Mouse (Mus musculus) 3T3-L1 (cell line): Measurements from ENCODE around the gene Rufy2.

ENCODE experiments used
- DNase-seq: peaks from one replicate; pipeline ENCODE4 v3.0.0-alpha.2; 2015; ENCODE audit warnings: low read depth, low spot score

Gene Rufy2

GRCm38 (mm10) chr10:62980039-62980954, at the start of gene Rufy2:
Rufy2 (plus strand) TSS chr10:62980223.
- DNase-seq = peak; percentile 77

DNA sequence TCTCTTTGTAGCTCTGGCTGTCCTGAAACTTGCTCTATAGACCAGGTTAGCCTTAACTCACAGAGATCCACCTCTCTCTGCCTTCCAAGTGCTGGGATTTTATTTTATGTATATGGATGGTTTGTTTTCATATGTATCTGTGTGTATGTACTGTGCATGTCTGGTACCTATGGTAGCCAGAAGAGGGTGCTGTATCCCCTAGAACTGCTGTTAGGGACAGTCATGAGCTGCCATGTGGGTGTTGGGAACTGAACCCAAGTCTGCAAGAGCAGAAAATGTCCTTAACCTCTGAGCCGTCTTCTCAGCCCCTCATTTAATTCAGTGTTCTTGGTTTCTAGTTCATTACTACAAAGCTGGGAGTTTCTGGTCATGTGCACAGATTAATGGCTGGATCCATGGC, 47.6 kb upstream of the Rufy2 start:
- no peak for DNase-seq

DNA sequence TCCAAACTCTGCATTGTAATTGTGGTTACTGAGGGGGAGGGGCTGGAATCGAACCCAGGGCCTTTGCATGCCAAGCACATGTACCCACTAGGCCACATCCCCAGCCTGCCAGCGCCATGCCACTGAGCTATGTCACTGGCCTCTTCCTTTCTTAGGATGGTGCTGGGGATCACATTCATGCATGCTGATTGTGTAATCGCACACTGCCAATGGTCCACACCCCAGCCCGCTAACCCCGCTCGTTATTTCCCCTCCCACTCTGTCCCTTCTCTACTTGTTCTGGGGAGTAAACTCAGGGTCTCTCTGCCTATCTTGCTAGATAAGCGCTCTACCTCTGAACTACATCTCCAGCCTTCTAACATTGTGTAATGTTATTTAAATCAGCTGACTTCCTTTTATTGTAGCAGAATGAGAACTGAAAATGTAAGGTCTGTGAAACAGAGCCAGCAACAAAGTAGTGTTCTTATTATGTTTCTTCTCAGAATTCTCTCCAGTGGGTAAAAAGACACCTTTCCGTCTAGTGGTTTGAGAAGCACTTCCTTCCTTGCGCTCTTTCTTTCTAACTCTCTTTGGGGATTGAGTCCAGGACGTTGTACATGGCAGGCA, 34.9 kb upstream of the Rufy2 start:
- DNase-seq = no peak

- peak; percentile 75 for DNase-seq
These were observed 33.1 kb upstream of the Rufy2 start, which contains the start of gene Dna2 for GRCm38 (mm10) chr10:62946738-62947471. Dna2 (plus strand) TSS chr10:62947026.

GRCm38 (mm10) chr10:62948551-62948950, 31.5 kb upstream of the Rufy2 start:
- DNase-seq = no peak

DNA sequence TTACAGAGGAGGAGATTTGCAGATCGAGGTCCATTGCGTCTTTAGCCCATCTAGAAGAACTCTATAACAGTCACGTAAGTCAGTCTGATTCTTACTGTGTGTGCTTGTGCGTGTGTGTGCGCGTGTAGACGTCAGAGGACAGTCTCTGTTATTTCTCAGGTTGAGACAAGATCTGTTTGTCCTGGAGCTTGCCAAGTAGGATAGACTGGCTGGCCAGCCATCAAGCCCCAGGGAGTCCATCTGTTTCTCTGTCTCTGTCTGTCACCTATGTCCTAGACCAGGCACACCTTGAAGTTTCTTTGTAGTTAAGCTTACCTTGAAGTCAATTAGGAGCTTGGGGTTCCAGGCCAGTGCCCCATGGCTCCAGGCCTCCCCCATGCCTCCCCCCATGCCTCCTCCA, 16.1 kb upstream of the Rufy2 start:
- no peak for DNase-seq

DNA sequence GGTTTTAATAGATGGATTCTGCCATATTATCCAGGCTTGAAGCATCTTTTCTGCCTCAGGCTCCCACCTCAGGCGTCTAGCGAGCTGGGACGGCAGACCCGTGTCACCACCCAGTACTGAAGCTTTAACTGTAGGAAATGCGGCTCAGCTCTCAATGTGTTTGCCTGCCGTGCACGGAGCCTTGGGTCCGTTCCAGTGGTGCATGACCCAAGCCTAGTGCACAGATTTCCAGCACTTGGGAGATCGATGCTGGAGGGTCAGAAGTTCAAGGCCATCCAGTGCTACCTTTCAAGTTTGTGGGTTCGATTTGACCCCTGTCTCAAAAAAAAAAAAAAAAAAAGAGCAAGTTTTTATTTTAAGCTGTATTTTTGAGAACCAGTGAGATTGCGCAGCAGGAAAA, 14.2 kb upstream of the Rufy2 start:
- no peak for DNase-seq

GRCm38 (mm10) chr10:62966291-62966690, 13.7 kb upstream of the Rufy2 start:
- no peak for DNase-seq

DNA sequence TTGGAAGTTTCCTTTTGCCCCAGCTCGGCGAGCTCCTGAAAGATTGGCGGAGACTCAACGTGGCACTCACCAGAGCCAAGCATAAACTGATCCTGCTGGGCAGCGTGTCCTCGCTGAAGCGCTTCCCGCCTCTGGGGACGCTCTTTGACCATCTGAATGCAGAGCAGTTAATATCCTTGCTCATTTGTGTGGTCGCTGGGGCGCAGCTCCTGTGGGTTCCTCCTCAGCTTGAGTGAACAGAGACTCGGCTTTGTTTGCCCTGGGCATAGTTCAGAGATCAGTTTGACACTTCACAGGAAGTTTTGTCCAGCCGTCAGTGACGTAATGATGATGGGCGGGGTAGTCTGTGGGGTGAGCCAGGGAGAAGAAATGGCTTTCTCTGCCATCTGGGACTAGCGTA, 8.2 kb upstream of the Rufy2 start:
- no peak for DNase-seq

DNA sequence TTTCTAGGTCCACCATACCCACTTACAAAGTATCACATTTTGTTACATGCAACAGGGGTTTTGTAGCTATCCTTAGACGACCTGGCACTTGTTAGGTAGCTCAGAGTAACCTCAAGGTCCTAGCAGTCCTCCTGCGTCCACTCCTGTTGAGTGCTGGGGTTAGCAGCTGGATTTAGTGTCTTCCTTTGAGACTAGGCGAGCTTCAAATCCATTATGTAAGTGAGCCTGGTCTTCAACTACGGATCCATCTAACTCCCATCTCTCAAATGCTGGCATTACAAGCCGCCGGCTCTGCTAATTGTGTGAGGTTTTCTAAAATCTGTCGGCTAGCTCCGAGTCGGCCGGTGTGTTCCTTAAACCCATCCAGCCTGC, 370 bp upstream of the Rufy2 start:
- no peak for DNase-seq

GRCm38 (mm10) chr10:62984072-62984471, 4.0 kb downstream of the Rufy2 start:
- no peak for DNase-seq

DNA sequence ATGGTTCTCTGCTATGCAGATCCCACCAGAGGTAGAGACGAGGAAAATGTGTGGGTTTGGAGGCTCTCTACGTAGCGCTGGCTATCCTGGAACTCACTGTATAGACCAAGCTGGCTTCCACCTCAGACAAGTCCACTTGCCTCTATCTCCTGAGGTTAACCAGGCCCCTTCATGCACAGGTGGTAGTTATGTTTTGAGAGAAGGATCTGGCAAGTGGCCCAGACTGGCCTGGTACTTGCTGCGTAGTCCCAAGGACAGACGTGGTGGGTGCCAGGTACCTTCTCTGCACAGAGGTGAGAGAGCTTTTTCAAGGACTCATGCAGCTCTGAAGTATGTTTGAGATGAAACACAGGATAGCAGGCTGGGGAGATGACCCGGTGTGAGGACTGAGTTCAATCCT, 4.5 kb downstream of the Rufy2 start:
- DNase-seq = no peak

GRCm38 (mm10) chr10:62987341-62987740, 7.3 kb downstream of the Rufy2 start:
- DNase-seq = peak; percentile 25

DNA sequence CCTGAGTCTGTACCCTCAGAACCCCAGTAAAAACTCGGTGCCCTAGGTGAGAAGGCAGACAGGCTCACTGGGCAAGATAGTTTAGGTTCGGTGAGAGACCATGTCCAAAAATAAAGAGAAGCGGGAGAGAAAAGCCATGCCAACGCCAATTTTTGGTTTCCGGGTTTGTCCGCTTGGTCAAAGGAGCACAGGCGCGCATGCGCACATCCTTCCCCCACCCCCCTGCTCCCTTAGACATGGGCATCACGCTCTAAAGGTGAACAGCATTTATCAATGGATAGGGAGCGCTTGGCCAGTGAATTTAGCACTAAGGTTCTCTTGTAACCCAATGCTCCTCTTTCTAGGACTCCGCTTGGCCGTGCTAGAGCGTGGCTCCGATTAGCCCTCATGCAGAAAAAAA, 10.6 kb downstream of the Rufy2 start:
- DNase-seq = no peak

DNA sequence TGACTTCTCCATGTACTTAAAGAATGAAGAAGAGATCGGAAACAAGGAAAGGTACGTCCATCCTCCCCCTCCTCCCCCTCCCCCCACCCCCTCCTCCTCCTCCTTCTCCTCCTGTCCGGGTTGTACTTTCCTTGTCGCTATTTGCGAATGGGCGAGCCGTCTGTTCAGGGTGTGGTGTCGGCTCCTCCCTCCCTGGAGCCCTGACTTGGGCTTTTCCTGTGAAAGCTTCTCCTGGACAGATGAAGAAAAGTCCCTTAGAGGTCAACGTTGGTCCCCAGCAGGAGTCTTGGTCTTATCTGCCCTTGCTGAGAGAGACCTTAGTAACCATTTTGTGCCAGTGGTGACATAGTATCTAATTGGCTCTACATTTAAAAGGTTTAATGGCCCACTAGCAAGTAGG, 14.0 kb downstream of the Rufy2 start:
- DNase-seq = no peak

DNA sequence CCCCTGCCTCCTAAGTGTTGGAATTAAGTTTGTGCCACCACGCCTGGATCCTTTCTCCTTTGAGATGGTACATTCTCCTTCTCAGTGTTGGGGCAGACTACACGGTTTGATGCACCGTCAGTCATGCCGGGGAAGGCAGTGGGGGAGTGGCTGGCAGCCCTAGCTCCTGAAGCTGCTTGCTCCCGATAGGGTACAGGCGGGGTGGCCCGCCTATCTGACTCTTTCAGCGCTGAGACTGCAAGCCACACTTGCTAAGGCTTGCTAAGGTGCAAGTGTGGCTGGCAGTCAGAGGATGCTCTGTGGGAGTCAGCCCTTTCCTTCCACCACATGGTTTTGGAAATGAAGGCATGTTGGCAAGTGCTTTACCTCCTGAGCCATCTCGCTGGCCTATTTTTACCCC, 20.6 kb downstream of the Rufy2 start:
- no peak for DNase-seq

- no peak for DNase-seq
These were observed 23.2 kb downstream of the Rufy2 start for GRCm38 (mm10) chr10:63003252-63003651.

GRCm38 (mm10) chr10:63004556-63004955, 24.5 kb downstream of the Rufy2 start:
- DNase-seq = no peak

DNA sequence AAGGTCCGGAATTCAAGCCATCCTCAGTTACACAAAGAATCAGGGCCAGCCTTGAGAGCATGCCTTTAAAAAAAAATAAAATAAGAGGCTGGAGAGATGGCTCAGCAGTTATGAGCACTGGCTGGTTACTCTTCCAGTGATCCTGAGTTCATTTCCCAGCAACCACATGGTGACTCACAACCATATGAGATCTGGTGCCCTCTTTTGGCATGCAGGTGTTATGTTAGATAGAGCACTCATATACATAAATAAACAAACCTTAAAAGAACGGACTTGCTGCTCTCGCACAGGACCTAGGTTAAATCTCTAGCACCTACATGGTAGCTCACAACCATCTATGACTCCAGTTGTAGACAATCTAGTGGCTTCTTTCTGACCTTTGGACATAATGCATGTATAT, 28.2 kb downstream of the Rufy2 start:
- peak; percentile 72 for DNase-seq

DNA sequence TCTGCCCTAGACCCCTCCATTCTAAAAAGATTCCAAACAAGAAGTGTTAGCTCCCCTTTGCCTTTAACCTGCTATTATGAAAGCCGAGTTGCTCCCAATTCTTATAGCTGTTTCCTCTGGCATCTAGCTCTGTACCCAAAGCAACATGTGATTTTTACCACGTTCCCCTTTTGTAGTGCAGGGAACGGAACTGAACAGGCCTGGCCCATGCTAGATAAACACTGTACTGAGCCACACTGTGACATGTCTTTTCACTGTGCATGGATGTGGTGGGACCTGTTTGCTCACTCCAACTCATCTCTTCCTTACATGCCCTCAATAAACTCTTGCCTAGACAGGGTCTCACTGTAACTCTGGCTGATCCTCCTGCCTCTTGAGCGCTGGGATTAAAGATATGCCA, 30.2 kb downstream of the Rufy2 start:
- no peak for DNase-seq

- DNase-seq = no peak
These were observed 31.5 kb downstream of the Rufy2 start for GRCm38 (mm10) chr10:63011556-63011955.

GRCm38 (mm10) chr10:63013476-63013875, 33.5 kb downstream of the Rufy2 start:
- no peak for DNase-seq
